Mouse (Mus musculus) heart, embryonic 10.5 days (tissue): ENCODE results near the gene Txlna. TPM values are rescaled to one million over a fixed set of nuclear protein-coding genes. Genes with fewer than 3 reads are reported as not detected.
A peak's percentile ranks its signal among the peaks of the same experiment; 100 is the strongest.

Experiments
- DNase-seq: peaks from one replicate; pipeline ENCODE4 v3.0.0-alpha.2; 2017; ENCODE audit warnings: low spot score
- H3K27ac ChIP-seq: fragments of 300-500 bp; sonication (generic); 2 replicates; pipeline ENCODE4 v1.5.1; 2016; ENCODE audit warnings: mild to moderate bottlenecking
- H3K27me3 ChIP-seq: fragments of 300-500 bp; sonication (generic); 2 replicates; pipeline ENCODE4 v1.6.1; 2016; ENCODE audit warnings: mild to moderate bottlenecking; ENCODE audit not compliant: poor library complexity, insufficient read depth, severe bottlenecking
- H3K36me3 ChIP-seq: fragments of 300-500 bp; sonication (generic); 2 replicates; pipeline ENCODE4 v1.6.1; 2016; ENCODE audit warnings: mild to moderate bottlenecking, moderate library complexity
- H3K4me1 ChIP-seq: fragments of 300-500 bp; sonication (generic); 2 replicates; pipeline ENCODE4 v1.6.1; 2016; ENCODE audit warnings: mild to moderate bottlenecking
- H3K4me3 ChIP-seq: fragments of 300-500 bp; sonication (generic); 2 replicates; pipeline ENCODE4 v1.5.1; 2016; ENCODE audit warnings: mild to moderate bottlenecking, moderate library complexity
- H3K9me3 ChIP-seq: fragments of 300-500 bp; sonication (generic); 2 replicates; pipeline ENCODE4 v1.6.1; 2016; ENCODE audit warnings: mild to moderate bottlenecking, moderate library complexity
- WGBS: fragments of 180-500 bp; shearing (Covaris S2); methylation state at CpG from one replicate; pipeline ENCODE4 v1.1.7; 2016; 5-methylcytosine and 5-hydroxymethylcytosine counted together
- polyA plus RNA-seq: library from polyadenylated mRNA; unstranded; fragments of >200 nt; fragmentation: Nextera tagmentation; extraction: Ambion mirVana; gene quantifications from 2 replicates; pipeline ENCODE4 v1.2.1, GENCODE M21; 2016

The Txlna gene
- polyA plus RNA-seq, 1 experiment from 2014 or later: 71.7 TPM

- H3K27me3 ChIP-seq: no peaks in the 10 kb centered on the region
- no peak for DNase-seq
- WGBS: 65% methylated on average over 11 of the region's 11 CpGs
- H3K4me3 ChIP-seq: 0 out of 2 replicates have a peak overlapping the region, but pooled peaks have one; percentile 76
- H3K27ac ChIP-seq: no peak overlapping the region
- H3K9me3 ChIP-seq: no peaks in the 10 kb centered on the region
- H3K4me1 ChIP-seq: peaks cover 45% of the 10 kb centered on the region
- H3K36me3 ChIP-seq: peaks cover 24% of the 10 kb centered on the region
Observed at GRCm38 (mm10) chr4:129622120-129622802, 18.6 kb downstream of the Txlna start.

GRCm38 (mm10) chr4:129621283-129621841 lies 19.5 kb downstream of the Txlna start:
- Histone ChIP-seq H3K4me1 (peaks cover 45% of the 10 kb centered on the region), H3K27me3 (no peaks in the 10 kb centered on the region), H3K4me3 (no peak overlapping the region), H3K27ac (0 out of 2 replicates have a peak overlapping the region, but pooled peaks have one; percentile 18), H3K9me3 (no peaks in the 10 kb centered on the region), H3K36me3 (peaks cover 24% of the 10 kb centered on the region)
- 68% methylated on average over 8 of the region's 8 CpGs for WGBS
- DNase-seq: no peak

- H3K27me3 ChIP-seq: no peaks in the 10 kb centered on the region
- 83% methylated on average over 11 of the region's 11 CpGs for WGBS
- no peak for DNase-seq
- H3K36me3 ChIP-seq: peaks cover 26% of the 10 kb centered on the region
- peaks cover 42% of the 10 kb centered on the region for H3K4me1 ChIP-seq
- no peak overlapping the region for H3K4me3 ChIP-seq
- H3K9me3 ChIP-seq: no peaks in the 10 kb centered on the region
- 0 out of 2 replicates have a peak overlapping the region, but pooled peaks have one; percentile 18 for H3K27ac ChIP-seq
Observed at GRCm38 (mm10) chr4:129620419-129621282, 20.2 kb downstream of the Txlna start.

GRCm38 (mm10) chr4:129618786-129619691 lies 21.8 kb downstream of the Txlna start, which contains the start of gene Iqcc:
Iqcc (minus strand) TSS chr4:129619099.
- Histone ChIP-seq H3K36me3 (peaks cover 30% of the 10 kb centered on the region), H3K9me3 (no peaks in the 10 kb centered on the region), H3K4me1 (peaks cover 26% of the 10 kb centered on the region), H3K27ac (peak within 1 kb of the TSS; percentile 85), H3K27me3 (no peaks in the 10 kb centered on the region), H3K4me3 (peak within 1 kb of the TSS; percentile 67)
- WGBS: 5% methylated on average over 44 of the region's 44 CpGs
- peak; percentile 98 for DNase-seq

GRCm38 (mm10) chr4:129618031-129618430 lies 22.8 kb downstream of the Txlna start:
- H3K4me3 ChIP-seq: peak overlapping the region; percentile 67
- H3K36me3 ChIP-seq: peaks cover 31% of the 10 kb centered on the region
- peaks cover 19% of the 10 kb centered on the region for H3K4me1 ChIP-seq
- H3K27me3 ChIP-seq: no peaks in the 10 kb centered on the region
- 94% methylated on average over 5 of the region's 5 CpGs for WGBS
- no peak for DNase-seq
- H3K9me3 ChIP-seq: no peaks in the 10 kb centered on the region
- peak overlapping the region; percentile 85 for H3K27ac ChIP-seq

GRCm38 (mm10) chr4:129617121-129617641 lies 23.7 kb downstream of the Txlna start:
- peaks cover 10% of the 10 kb centered on the region for H3K4me1 ChIP-seq
- H3K36me3 ChIP-seq: peaks cover 31% of the 10 kb centered on the region
- no peaks in the 10 kb centered on the region for H3K27me3 ChIP-seq
- no peak overlapping the region for H3K27ac ChIP-seq
- DNase-seq: no peak
- 0 out of 2 replicates have a peak overlapping the region, but pooled peaks have one; percentile 67 for H3K4me3 ChIP-seq
- WGBS: 89% methylated on average over 7 of the region's 7 CpGs
- no peaks in the 10 kb centered on the region for H3K9me3 ChIP-seq

GRCm38 (mm10) chr4:129616631-129617030 lies 24.2 kb downstream of the Txlna start:
- Histone ChIP-seq H3K9me3 (no peaks in the 10 kb centered on the region), H3K36me3 (peaks cover 31% of the 10 kb centered on the region), H3K4me3 (no peak overlapping the region), H3K4me1 (peaks cover 9% of the 10 kb centered on the region), H3K27me3 (no peaks in the 10 kb centered on the region), H3K27ac (no peak overlapping the region)
- DNase-seq: no peak
- 91% methylated on average over 3 of the region's 3 CpGs for WGBS

- Histone ChIP-seq H3K36me3 (peaks cover 28% of the 10 kb centered on the region), H3K27ac (no peak overlapping the region), H3K4me3 (no peak overlapping the region), H3K27me3 (no peaks in the 10 kb centered on the region), H3K4me1 (peaks cover 9% of the 10 kb centered on the region), H3K9me3 (no peaks in the 10 kb centered on the region)
- 91% methylated on average over 9 of the region's 9 CpGs for WGBS
- no peak for DNase-seq
Observed at GRCm38 (mm10) chr4:129615801-129616290, 25.0 kb downstream of the Txlna start.

- Histone ChIP-seq H3K27ac (no peak within 1 kb of the TSS), H3K9me3 (no peaks in the 10 kb centered on the region), H3K4me3 (no peak within 1 kb of the TSS), H3K4me1 (peaks cover 9% of the 10 kb centered on the region), H3K36me3 (peaks cover 41% of the 10 kb centered on the region), H3K27me3 (no peaks in the 10 kb centered on the region)
- 87% methylated on average over 6 of the region's 6 CpGs for WGBS
- DNase-seq: no peak
Observed at GRCm38 (mm10) chr4:129614093-129614492, 26.8 kb downstream of the Txlna start, which contains the start of gene Dcdc2b. Dcdc2b (minus strand) TSS chr4:129614257.

GRCm38 (mm10) chr4:129610472-129610871 lies 30.4 kb downstream of the Txlna start:
- Histone ChIP-seq H3K27me3 (no peaks in the 10 kb centered on the region), H3K4me1 (0 out of 2 replicates have a peak, but pooled peaks cover 6% of the 10 kb centered on the region), H3K27ac (no peak overlapping the region), H3K36me3 (peaks cover 50% of the 10 kb centered on the region), H3K9me3 (no peaks in the 10 kb centered on the region), H3K4me3 (no peak overlapping the region)
- WGBS: 64% methylated on average over 4 of the region's 4 CpGs
- no peak for DNase-seq

- no peak for DNase-seq
- WGBS: 87% methylated on average over 4 of the region's 4 CpGs
- Histone ChIP-seq H3K4me1 (0 out of 2 replicates have a peak, but pooled peaks cover 6% of the 10 kb centered on the region), H3K36me3 (peaks cover 53% of the 10 kb centered on the region), H3K27me3 (no peaks in the 10 kb centered on the region), H3K4me3 (no peak overlapping the region), H3K9me3 (no peaks in the 10 kb centered on the region), H3K27ac (no peak overlapping the region)
Observed at GRCm38 (mm10) chr4:129610026-129610425, 30.8 kb downstream of the Txlna start.
